In genomic region chr2:127838576-127838975, GRCm38 (mm10) we compare ENCODE assay signal across 23 mouse cellular contexts. TPM values are rescaled to one million over a fixed set of nuclear protein-coding genes. Genes with fewer than 3 reads are reported as not detected.
A peak's percentile ranks its signal among the peaks of the same experiment; 100 is the strongest.
DNase-seq lines count a peak whose midpoint lies in the region; ATAC-seq and TF ChIP-seq lines count a peak whose summit lies in the region.
"Had no signal": no experiment of that assay in that cellular context is flagged by ENCODE, and none has a peak within 500 bp of the region (broad histone marks: within the 10 kb centered on the region; RNA-seq: fewer than 3 reads in every experiment).

Gene Acoxl, plus strand, starts transcription at chr2:127838876.

- H3K9ac ChIP-seq in heart, embryonic 11.5 days (ENCODE audit: low read depth, low read length) = no peak within 1 kb of the TSS
- H3K9ac ChIP-seq in heart, adult 2 months (ENCODE audit: low read depth, low read length) = no peak within 1 kb of the TSS
- H3K9ac ChIP-seq in ES-E14 (ENCODE audit: insufficient read depth, low read depth, low read length, poor library complexity, severe bottlenecking) = peak within 1 kb of the TSS; percentile 58
- no peak within 1 kb of the TSS for H3K9ac ChIP-seq in liver, embryonic 12.5 days
- H3K9ac ChIP-seq: forebrain, embryonic 13.5 days; heart, embryonic 13.5 days; hindbrain, embryonic 14.5 days had no signal

- in situ Hi-C loops in ES-E14 (cut with MboI; ENCODE audit: low sequenced_read_pairs in 2 of 2, unreplicated experiment in 2 of 2) = no loop called here

- no peak for ATAC-seq in heart, embryonic 11.5 days (replicated peaks; ENCODE audit: insufficient number of reproducible peaks, low FRiP score, low TSS enrichment)
- ATAC-seq in liver, embryonic 12.5 days = no peak
- ATAC-seq: forebrain, embryonic 13.5 days; intestine, embryonic 16.5 days had no signal

- no peak for TF ChIP-seq POLR2A in heart, adult 2 months (IDR thresholded peaks at IDR 0.05; ENCODE audit: insufficient read depth, low read depth, low read length)
- peak; percentile 6; the same call in 1 of the 2 replicates for TF ChIP-seq POLR2A in lung, adult 2 months (IDR thresholded peaks at IDR 0.05; ENCODE audit: borderline replicate concordance, extremely low read depth, low read depth, low read length)

- H3K36me3 ChIP-seq in heart, embryonic 11.5 days (ENCODE audit: control insufficient read depth, insufficient read depth, low read length) = no peaks in the 10 kb centered on the region
- H3K36me3 ChIP-seq in heart, adult 2 months (ENCODE audit: control insufficient read depth, insufficient read depth, low read length) = no peaks in the 10 kb centered on the region
- H3K36me3 ChIP-seq in E14TG2a.4 (ENCODE audit: insufficient read depth, low read length) = no peaks in the 10 kb centered on the region
- H3K36me3 ChIP-seq in ES-E14 (ENCODE audit: control insufficient read depth, insufficient read depth, low read length, poor library complexity, severe bottlenecking) = no peaks in the 10 kb centered on the region
- H3K36me3 ChIP-seq in liver, embryonic 12.5 days = no peaks in the 10 kb centered on the region
- H3K36me3 ChIP-seq: embryonic facial prominence, embryonic 10.5 days; heart, embryonic 13.5 days; hindbrain, embryonic 10.5 days had no signal

- no peaks in the 10 kb centered on the region for H3K4me1 ChIP-seq in heart, embryonic 11.5 days (ENCODE audit: control insufficient read depth, insufficient read depth, low read length)
- H3K4me1 ChIP-seq in heart, adult 2 months (ENCODE audit: control insufficient read depth, insufficient read depth, low read length) = no peaks in the 10 kb centered on the region; the same call in 1 of the 2 replicates
- no peaks in the 10 kb centered on the region for H3K4me1 ChIP-seq in lung, adult 2 months (ENCODE audit: control insufficient read depth, insufficient read depth, low read length)
- H3K4me1 ChIP-seq in E14TG2a.4 (replicated peaks; ENCODE audit: low read depth, low read length) = peaks cover 45% of the 10 kb centered on the region
- H3K4me1 ChIP-seq in ES-E14 (ENCODE audit: control insufficient read depth in 2 of 2, insufficient read depth in 2 of 2, low read length in 2 of 2, poor library complexity in 1 of 2) = peaks cover 10 to 19% of the 10 kb centered on the region in 2 experiments
- H3K4me1 ChIP-seq in liver, embryonic 12.5 days = no peaks in the 10 kb centered on the region
- H3K4me1 ChIP-seq: embryonic facial prominence, embryonic 10.5 days; forebrain, embryonic 13.5 days; heart, embryonic 13.5 days had no signal

- DNase-seq in heart, adult 2 months = no peak
- no peak for DNase-seq in lung, adult 2 months
- no peak for DNase-seq in lung, postnatal 10 days
- no peak for DNase-seq in ES-E14 (ENCODE audit: low read depth, low spot score)
- DNase-seq in adrenal gland, adult (ENCODE audit: inconsistent age in 2 of 2, low spot score in 1 of 2) = no peak
- DNase-seq: adrenal gland, adult 8-10 months; adrenal gland, postnatal 36 days; cerebellum, adult 2 months; cerebellum, postnatal 10 days; gastrocnemius, adult 2 months; gastrocnemius, postnatal 25 days; heart, postnatal 14 days had no signal

- H3K4me2 ChIP-seq in heart, embryonic 11.5 days = peak within 1 kb of the TSS; percentile 9; the same call in 1 of the 2 replicates
- no peak within 1 kb of the TSS for H3K4me2 ChIP-seq in liver, embryonic 12.5 days
- H3K4me2 ChIP-seq: forebrain, embryonic 13.5 days; heart, embryonic 13.5 days; hindbrain, embryonic 14.5 days had no signal

- WGBS in heart, embryonic 11.5 days (ENCODE audit: insufficient replicate concordance) = 57% methylated on average over 7 of the region's 7 CpGs
- WGBS in heart, adult 2 months = 57% methylated on average over 7 of the region's 7 CpGs
- 64% methylated on average over 7 of the region's 7 CpGs for WGBS in lung, adult 2 months
- WGBS in liver, embryonic 12.5 days (ENCODE audit: insufficient replicate concordance) = 51% methylated on average over 7 of the region's 7 CpGs

- H3K27ac ChIP-seq in heart, embryonic 11.5 days (ENCODE audit: low read depth, low read length) = no peak within 1 kb of the TSS
- H3K27ac ChIP-seq in heart, adult 2 months = no peak within 1 kb of the TSS
- peak within 1 kb of the TSS; percentile 78; the same call in 1 of the 2 replicates for H3K27ac ChIP-seq in ES-E14 (ENCODE audit: insufficient read depth, low read depth, low read length, poor library complexity, severe bottlenecking)
- H3K27ac ChIP-seq in liver, embryonic 12.5 days = no peak within 1 kb of the TSS
- H3K27ac ChIP-seq: embryonic facial prominence, embryonic 10.5 days; forebrain, embryonic 13.5 days; gastrocnemius, adult 2 months; heart, embryonic 13.5 days; hindbrain, embryonic 10.5 days; hindbrain, embryonic 14.5 days had no signal

- TF ChIP-seq EP300 in heart, adult 2 months (IDR thresholded peaks at IDR 0.05; ENCODE audit: insufficient read depth, low read depth, low read length) = no peak

- H3K27me3 ChIP-seq in heart, embryonic 11.5 days (ENCODE audit: control insufficient read depth, insufficient read depth, low read length) = peaks cover 31% of the 10 kb centered on the region
- H3K27me3 ChIP-seq in heart, adult 2 months (ENCODE audit: control insufficient read depth, insufficient read depth, low read length) = peaks cover 3% of the 10 kb centered on the region; the same call in 1 of the 2 replicates
- no peaks in the 10 kb centered on the region; the same call in 1 of the 2 replicates for H3K27me3 ChIP-seq in E14TG2a.4 (ENCODE audit: insufficient read depth, low read length)
- peaks cover 74% of the 10 kb centered on the region for H3K27me3 ChIP-seq in liver, embryonic 12.5 days (replicated peaks)

- H3K4me3 ChIP-seq in heart, embryonic 11.5 days (ENCODE audit: low read depth, low read length) = no peak within 1 kb of the TSS
- H3K4me3 ChIP-seq in heart, adult 2 months = no peak within 1 kb of the TSS
- H3K4me3 ChIP-seq in lung, adult 2 months (replicated peaks; ENCODE audit: extremely low read depth, low read depth, low read length) = peak within 1 kb of the TSS; percentile 55
- peak within 1 kb of the TSS; percentile 74 for H3K4me3 ChIP-seq in E14TG2a.4 (replicated peaks; ENCODE audit: low read length)
- peak within 1 kb of the TSS; percentile 37 to 54 for H3K4me3 ChIP-seq in ES-E14 (ENCODE audit: insufficient read depth in 1 of 2, low read depth in 1 of 2, low read length in 2 of 2, poor library complexity in 1 of 2, severe bottlenecking in 1 of 2)
- no peak within 1 kb of the TSS for H3K4me3 ChIP-seq in liver, embryonic 12.5 days
- H3K4me3 ChIP-seq: embryonic facial prominence, embryonic 10.5 days; forebrain, embryonic 13.5 days; gastrocnemius, adult 2 months; heart, embryonic 13.5 days; hindbrain, embryonic 10.5 days had no signal

- H3K79me2 ChIP-seq in heart, adult 2 months (replicated peaks; ENCODE audit: control insufficient read depth, insufficient read depth, low read length) = no peaks in the 10 kb centered on the region

- H3K9me3 ChIP-seq in heart, embryonic 11.5 days (replicated peaks; ENCODE audit: control insufficient read depth, low read length) = no peaks in the 10 kb centered on the region
- no peaks in the 10 kb centered on the region for H3K9me3 ChIP-seq in E14TG2a.4 (ENCODE audit: low read length)
- no peaks in the 10 kb centered on the region for H3K9me3 ChIP-seq in ES-E14 (ENCODE audit: control insufficient read depth, insufficient read depth, low read depth, low read length)
- no peaks in the 10 kb centered on the region for H3K9me3 ChIP-seq in liver, embryonic 12.5 days (replicated peaks)
- H3K9me3 ChIP-seq: embryonic facial prominence, embryonic 10.5 days; forebrain, embryonic 13.5 days; heart, embryonic 13.5 days; hindbrain, embryonic 10.5 days had no signal

- TF ChIP-seq CTCF in heart, adult 2 months (IDR thresholded peaks at IDR 0.05) = no peak
- TF ChIP-seq CTCF in lung, adult 2 months (IDR thresholded peaks at IDR 0.05; ENCODE audit: insufficient read depth, low read length) = no peak
- no peak for TF ChIP-seq CTCF in E14TG2a.4 (conservative IDR thresholded peaks at IDR 0.05; ENCODE audit: low read length)

- intact Hi-C loops in heart, adult 2 months (cut with DNase I) = no loop called here

TF ChIP-seq in ES-E14, 5 proteins besides CTCF, POLR2A, EP300 and RAD21:
- TF ChIP-seq ZC3H11A (IDR thresholded peaks at IDR 0.05; ENCODE audit: borderline replicate concordance, low read depth, low read length) (0 out of 2 replicates have a peak, but pooled peaks have one; percentile 12), HCFC1 (IDR thresholded peaks at IDR 0.05; ENCODE audit: borderline replicate concordance, insufficient read depth, low read length) (no peak)

RNA-seq across cellular contexts. Expression of gene Acoxl, which starts in this region (rescaled TPM):
- polyA plus RNA-seq in heart, embryonic 11.5 days (2014; fragmentation: Nextera tagmentation; extraction: Ambion mirVana) = 0.11 and 0.21 TPM in 2 replicates
- total RNA-seq in heart, adult 2 months (2021) = not detected
- polyA plus RNA-seq in heart, adult 2 months (2012; rRNA removed) = 0.14 TPM in 1 of 2 replicates, not detected in the other
- polyA plus RNA-seq in lung, adult 2 months (2012; rRNA removed) = 40.9 and 52.4 TPM in 2 replicates
- 0.98 and 1.9 TPM in 2 replicates for total RNA-seq in ES-E14 (2012; rRNA removed)
- 0.10 TPM in 1 of 2 replicates, not detected in the other for polyA plus RNA-seq in liver, embryonic 12.5 days (2016; fragmentation: Nextera tagmentation; extraction: Ambion mirVana)
- total RNA-seq: granulocyte monocyte progenitor cell, adult 5-6 weeks; heart, postnatal 14 days had no signal
- polyA plus RNA-seq: C2C12; cerebellum, adult 2 months; forebrain, embryonic 13.5 days; hindbrain, embryonic 14.5 days had no signal

Comparison
In these comparisons a context has a peak if more than half of its experiments do, and no peak if none do; other contexts are left out.
1. RNA of gene Acoxl (polyA plus RNA-seq): 40.9 to 52.4 TPM in lung, adult 2 months; 0.14 TPM in heart, adult 2 months, 0.11 to 0.21 TPM in heart, embryonic 11.5 days and 0.10 TPM in liver, embryonic 12.5 days; every median in the first group is over 10 times any median in the second.
2. H3K4me3 ChIP-seq: peak in lung, adult 2 months (single experiment), E14TG2a.4 (single experiment) and ES-E14 (2 of 2); none in heart, embryonic 11.5 days (single experiment), heart, adult 2 months (single experiment) and liver, embryonic 12.5 days (single experiment).